Mouse (Mus musculus) midbrain, embryonic 13.5 days (tissue): ENCODE measurements around the gene Nudt9. TPM values are rescaled to one million over a fixed set of nuclear protein-coding genes. Genes with fewer than 3 reads are reported as not detected.
"Not testable (repeated sequence)": the region's sequence is repeated elsewhere in the genome, so short reads cannot be mapped to it uniquely, and the experiment has no call there.

Source experiments
- ATAC-seq: fragments of 200-750 bp; cut with Nextera tagmentation; 2 replicates; pipeline ENCODE4 v1.8.0; 2017; ENCODE audit warnings: mild to moderate bottlenecking, moderate TSS enrichment, moderate library complexity
- H3K27ac ChIP-seq: fragments of 300-500 bp; sonication (generic); 2 replicates; pipeline ENCODE4 v1.5.1; 2015; ENCODE audit warnings: inconsistent platforms, mild to moderate bottlenecking, moderate library complexity
- H3K27me3 ChIP-seq: fragments of 300-500 bp; sonication (generic); 2 replicates; pipeline ENCODE4 v1.6.1; 2015; ENCODE audit warnings: mild to moderate bottlenecking, inconsistent platforms
- H3K36me3 ChIP-seq: fragments of 300-500 bp; sonication (generic); 2 replicates; pipeline ENCODE4 v1.6.1; 2015; ENCODE audit warnings: mild to moderate bottlenecking, inconsistent platforms
- H3K4me1 ChIP-seq: fragments of 300-500 bp; sonication (generic); replicated peaks from 2 replicates; pipeline ENCODE4 v1.6.1; 2015; ENCODE audit warnings: inconsistent platforms
- H3K4me2 ChIP-seq: fragments of 300-500 bp; sonication (generic); replicated peaks from 2 replicates; pipeline ENCODE4 v1.6.1; 2015; ENCODE audit warnings: moderate library complexity, mild to moderate bottlenecking, inconsistent platforms
- H3K4me3 ChIP-seq: fragments of 300-500 bp; sonication (generic); replicated peaks from 2 replicates; pipeline ENCODE4 v1.5.1; 2015; ENCODE audit warnings: mild to moderate bottlenecking, inconsistent platforms
- H3K9ac ChIP-seq: fragments of 300-500 bp; sonication (generic); replicated peaks from 2 replicates; pipeline ENCODE4 v1.6.1; 2015; ENCODE audit warnings: mild to moderate bottlenecking, inconsistent platforms
- H3K9me3 ChIP-seq: fragments of 300-500 bp; sonication (generic); 2 replicates; pipeline ENCODE4 v1.6.1; 2016; ENCODE audit warnings: mild to moderate bottlenecking, inconsistent platforms
- whole genome bisulfite sequencing: fragments of 180-500 bp; shearing (Covaris S2); methylation state at CpG from one replicate; pipeline ENCODE4 v1.1.7; 2015; 5-methylcytosine and 5-hydroxymethylcytosine counted together
- polyA plus RNA-seq: library from polyadenylated mRNA; unstranded; fragments of >200 nt; fragmentation: Nextera tagmentation; extraction: Ambion mirVana; gene quantifications from 2 replicates; pipeline ENCODE4 v1.2.1, GENCODE M21; 2015

Nudt9 gene
- polyA plus RNA-seq, 1 experiment from 2014 or later = 58.2 TPM

GRCm38 (mm10) chr5:104021597-104022378 is 24.3 kb upstream of the Nudt9 start, which contains the start of gene Hsd17b11:
Gene Hsd17b11, minus strand, starts transcription at chr5:104021919.
- H3K4me3 ChIP-seq = peak within 1 kb of the TSS; percentile 51
- peak within 1 kb of the TSS; percentile 72 for H3K9ac ChIP-seq
- no peaks in the 10 kb centered on the region for H3K9me3 ChIP-seq
- peaks cover 19% of the 10 kb centered on the region for H3K27me3 ChIP-seq
- peaks cover 8% of the 10 kb centered on the region for H3K4me1 ChIP-seq
- WGBS = under 1% methylated on average over 31 of the region's 31 CpGs
- no peaks in the 10 kb centered on the region for H3K36me3 ChIP-seq
- H3K27ac ChIP-seq = no peak within 1 kb of the TSS
- ATAC-seq = peak; percentile 81
- peak within 1 kb of the TSS; percentile 79 for H3K4me2 ChIP-seq

GRCm38 (mm10) chr5:104022558-104022957 is 23.5 kb upstream of the Nudt9 start:
- Histone ChIP-seq H3K4me3 (no peak overlapping the region), H3K9me3 (no peaks in the 10 kb centered on the region), H3K27me3 (peaks cover 19% of the 10 kb centered on the region), H3K36me3 (no peaks in the 10 kb centered on the region), H3K4me1 (peaks cover 8% of the 10 kb centered on the region), H3K4me2 (peak overlapping the region; percentile 79), H3K27ac (no peak overlapping the region), H3K9ac (no peak overlapping the region)
- ATAC-seq = no peak
- 38% methylated on average over 5 of the region's 5 CpGs for WGBS

GRCm38 (mm10) chr5:104023289-104024020 is 22.7 kb upstream of the Nudt9 start:
- H3K4me2 ChIP-seq = no peak overlapping the region
- H3K27ac ChIP-seq = no peak overlapping the region
- H3K9ac ChIP-seq = no peak overlapping the region
- WGBS = 70% methylated on average over 8 of the region's 8 CpGs
- no peak overlapping the region for H3K4me3 ChIP-seq
- H3K4me1 ChIP-seq = peaks cover 8% of the 10 kb centered on the region
- ATAC-seq = no peak
- H3K9me3 ChIP-seq = no peaks in the 10 kb centered on the region
- H3K36me3 ChIP-seq = no peaks in the 10 kb centered on the region
- H3K27me3 ChIP-seq = peaks cover 19% of the 10 kb centered on the region

- H3K27me3 ChIP-seq = peaks cover 19% of the 10 kb centered on the region
- H3K9me3 ChIP-seq, H3K27ac ChIP-seq, H3K4me2 ChIP-seq, H3K36me3 ChIP-seq, ATAC-seq, H3K4me1 ChIP-seq, H3K9ac ChIP-seq, H3K4me3 ChIP-seq: not testable (repeated sequence)
- 87% methylated on average over 5 of the region's 5 CpGs for WGBS
Measured at GRCm38 (mm10) chr5:104024193-104024592, 21.9 kb upstream of the Nudt9 start.

GRCm38 (mm10) chr5:104024762-104025161 is 21.3 kb upstream of the Nudt9 start:
- Histone ChIP-seq H3K9ac (no peak overlapping the region), H3K4me2 (no peak overlapping the region), H3K4me3 (no peak overlapping the region), H3K9me3 (no peaks in the 10 kb centered on the region), H3K27me3 (peaks cover 19% of the 10 kb centered on the region), H3K36me3 (no peaks in the 10 kb centered on the region), H3K4me1 (peaks cover 8% of the 10 kb centered on the region), H3K27ac (no peak overlapping the region)
- no peak for ATAC-seq
- WGBS = 73% methylated on average over 11 of the region's 11 CpGs

GRCm38 (mm10) chr5:104025245-104025854 is 20.8 kb upstream of the Nudt9 start:
- no peak overlapping the region for H3K4me2 ChIP-seq
- WGBS = 49% methylated on average over 17 of the region's 17 CpGs
- no peak for ATAC-seq

GRCm38 (mm10) chr5:104032434-104033097 is 13.5 kb upstream of the Nudt9 start:
- 81% methylated on average over 2 of the region's 2 CpGs for WGBS
- Histone ChIP-seq H3K4me1 (no peaks in the 10 kb centered on the region), H3K27ac (no peak overlapping the region), H3K9ac (no peak overlapping the region), H3K27me3 (no peaks in the 10 kb centered on the region), H3K4me2 (no peak overlapping the region), H3K9me3 (no peaks in the 10 kb centered on the region), H3K36me3 (no peaks in the 10 kb centered on the region), H3K4me3 (no peak overlapping the region)
- ATAC-seq = no peak

More at GRCm38 (mm10) chr5:104025245-104025854, 20.8 kb upstream of the Nudt9 start:
- Histone ChIP-seq H3K9me3 (no peaks in the 10 kb centered on the region), H3K36me3 (no peaks in the 10 kb centered on the region), H3K27ac (no peak overlapping the region), H3K4me1 (peaks cover 8% of the 10 kb centered on the region), H3K9ac (no peak overlapping the region), H3K4me3 (no peak overlapping the region), H3K27me3 (peaks cover 19% of the 10 kb centered on the region)

GRCm38 (mm10) chr5:104035066-104035465 is 11.0 kb upstream of the Nudt9 start:
- Histone ChIP-seq H3K9ac (no peak overlapping the region), H3K4me1 (no peaks in the 10 kb centered on the region), H3K4me3 (no peak overlapping the region), H3K27me3 (no peaks in the 10 kb centered on the region), H3K4me2 (no peak overlapping the region), H3K9me3 (no peaks in the 10 kb centered on the region), H3K27ac (no peak overlapping the region), H3K36me3 (no peaks in the 10 kb centered on the region)
- no peak for ATAC-seq

GRCm38 (mm10) chr5:104035824-104036223 is 10.3 kb upstream of the Nudt9 start:
- no peak for ATAC-seq
- Histone ChIP-seq H3K36me3 (no peaks in the 10 kb centered on the region), H3K4me2 (no peak overlapping the region), H3K9ac (no peak overlapping the region), H3K27me3 (no peaks in the 10 kb centered on the region), H3K27ac (no peak overlapping the region), H3K4me1 (no peaks in the 10 kb centered on the region), H3K4me3 (no peak overlapping the region), H3K9me3 (no peaks in the 10 kb centered on the region)
- 70% methylated on average over 1 of the region's 1 CpGs for WGBS

- ATAC-seq = no peak
- WGBS = 93% methylated on average over 1 of the region's 1 CpGs
- Histone ChIP-seq H3K4me1 (no peaks in the 10 kb centered on the region), H3K4me3 (no peak overlapping the region), H3K27me3 (no peaks in the 10 kb centered on the region), H3K27ac (no peak overlapping the region), H3K9me3 (no peaks in the 10 kb centered on the region), H3K4me2 (no peak overlapping the region), H3K9ac (no peak overlapping the region), H3K36me3 (no peaks in the 10 kb centered on the region)
Measured at GRCm38 (mm10) chr5:104036686-104037085, 9.4 kb upstream of the Nudt9 start.

GRCm38 (mm10) chr5:104039154-104039932 is 6.8 kb upstream of the Nudt9 start:
- no peaks in the 10 kb centered on the region for H3K36me3 ChIP-seq
- no peak for ATAC-seq

More at GRCm38 (mm10) chr5:104039154-104039932, 6.8 kb upstream of the Nudt9 start:
- no peak overlapping the region for H3K27ac ChIP-seq
- H3K4me3 ChIP-seq = no peak overlapping the region
- no peaks in the 10 kb centered on the region for H3K4me1 ChIP-seq
- 64% methylated on average over 6 of the region's 6 CpGs for WGBS
- H3K9me3 ChIP-seq = no peaks in the 10 kb centered on the region
- H3K9ac ChIP-seq = no peak overlapping the region
- no peaks in the 10 kb centered on the region for H3K27me3 ChIP-seq
- H3K4me2 ChIP-seq = no peak overlapping the region
